Mouse (Mus musculus) ovary, postnatal 10 days (tissue): ENCODE measurements around the gene Rnf167.
A peak's percentile ranks its signal among the peaks of the same experiment; 100 is the strongest.

ENCODE experiments used
- DNase-seq: peaks from one replicate; pipeline ENCODE4 v3.0.0; 2022; ENCODE audit warnings: low spot score

Rnf167 gene

DNA sequence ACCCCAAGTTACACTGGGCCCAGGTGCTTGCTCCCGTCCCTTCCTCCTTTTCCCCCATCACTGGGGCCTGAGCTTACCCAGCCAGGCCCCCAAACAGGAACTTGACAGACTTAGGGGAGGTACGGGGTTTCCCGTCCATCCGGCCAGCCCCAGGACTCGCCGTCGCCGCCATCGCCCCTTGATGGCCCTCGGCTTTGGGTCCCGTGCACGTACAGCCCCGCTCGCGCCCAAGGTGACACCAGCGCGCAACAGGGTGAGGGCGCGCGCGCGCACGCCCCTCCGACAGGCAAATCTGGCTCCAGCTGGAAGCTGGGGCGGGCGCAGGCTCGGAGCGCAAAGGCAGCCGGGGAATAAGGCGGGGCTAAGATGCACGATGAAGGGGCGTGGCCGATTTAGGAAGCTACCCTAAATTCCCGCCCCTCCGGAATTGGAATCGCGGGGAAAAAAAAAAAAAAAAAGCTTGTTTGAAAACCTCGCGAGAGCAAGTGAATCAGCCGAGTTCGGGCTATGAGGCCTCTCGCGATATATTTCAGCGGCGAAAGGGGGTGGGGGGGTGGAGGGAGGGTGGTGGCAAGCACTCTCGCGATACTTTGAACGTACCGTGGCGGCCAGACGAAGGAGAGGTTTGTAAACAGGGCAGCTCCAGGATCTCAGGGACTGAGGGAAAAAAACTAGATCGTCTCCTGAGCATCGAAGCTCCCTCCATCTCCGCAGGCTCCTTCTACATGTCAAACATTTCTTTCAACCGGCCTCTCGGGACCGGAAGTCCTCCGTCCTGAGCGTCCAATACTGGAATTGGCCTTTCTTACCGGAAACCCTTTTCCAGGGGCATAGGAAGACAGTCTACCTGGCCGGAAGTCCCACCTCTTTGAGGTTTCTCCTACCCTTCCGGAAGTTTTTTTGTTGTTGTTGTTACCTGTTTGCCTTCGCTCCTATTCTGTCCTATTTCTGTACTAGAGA is at the start of gene Rnf167, which contains the start of gene Slc25a11:
Gene Rnf167 (plus strand): TSS at position 545 of the 960 bp plus-strand sequence.
Gene Slc25a11 (minus strand): TSS at position 789 of the 960 bp plus-strand sequence.
- peak; percentile 78 for DNase-seq

DNA sequence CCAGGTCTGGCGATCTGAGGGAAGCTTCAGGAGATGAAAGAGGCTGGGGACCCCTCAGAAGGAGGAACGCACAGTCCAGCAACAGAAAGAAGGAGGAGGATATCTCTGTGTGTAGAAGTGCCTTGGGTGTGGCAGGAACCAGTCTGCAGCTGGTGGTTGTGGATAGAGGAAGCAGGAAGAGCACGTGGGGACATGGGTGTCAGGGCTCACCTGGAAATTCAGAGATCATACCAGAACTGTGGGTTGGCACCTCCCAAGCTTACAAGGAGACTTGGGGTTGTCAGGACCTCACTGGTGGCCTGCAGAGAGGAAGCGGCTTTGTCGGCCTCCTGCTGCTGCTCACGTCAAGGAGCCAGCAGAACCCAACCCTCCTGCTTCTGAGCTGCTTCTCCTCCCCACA is 49.7 kb upstream of the Rnf167 start:
- no peak for DNase-seq

DNA sequence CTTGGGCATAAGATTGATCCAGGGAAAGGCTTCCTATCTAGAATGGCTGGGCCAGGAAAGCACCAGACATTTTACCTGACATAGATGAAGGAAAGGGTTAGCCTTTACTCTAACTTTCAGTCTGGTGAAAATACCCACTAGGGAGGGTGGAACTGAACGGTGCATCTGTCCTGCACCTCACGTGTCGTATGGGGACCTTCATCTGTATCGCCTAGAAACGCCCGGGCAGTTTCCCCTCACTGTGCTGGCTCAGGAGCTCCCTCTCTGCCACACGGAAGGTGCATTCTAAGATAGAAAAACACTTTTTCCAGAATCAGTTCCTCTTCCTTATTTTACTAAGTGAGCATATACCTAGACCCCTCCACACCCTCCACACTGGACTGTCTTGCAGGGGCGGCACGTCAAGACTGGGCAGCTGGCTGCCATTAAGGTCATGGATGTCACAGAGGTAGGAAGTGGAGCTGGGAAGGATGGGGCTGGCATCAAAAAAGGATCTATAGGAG is 48.5 kb upstream of the Rnf167 start:
- DNase-seq, result no peak

DNA sequence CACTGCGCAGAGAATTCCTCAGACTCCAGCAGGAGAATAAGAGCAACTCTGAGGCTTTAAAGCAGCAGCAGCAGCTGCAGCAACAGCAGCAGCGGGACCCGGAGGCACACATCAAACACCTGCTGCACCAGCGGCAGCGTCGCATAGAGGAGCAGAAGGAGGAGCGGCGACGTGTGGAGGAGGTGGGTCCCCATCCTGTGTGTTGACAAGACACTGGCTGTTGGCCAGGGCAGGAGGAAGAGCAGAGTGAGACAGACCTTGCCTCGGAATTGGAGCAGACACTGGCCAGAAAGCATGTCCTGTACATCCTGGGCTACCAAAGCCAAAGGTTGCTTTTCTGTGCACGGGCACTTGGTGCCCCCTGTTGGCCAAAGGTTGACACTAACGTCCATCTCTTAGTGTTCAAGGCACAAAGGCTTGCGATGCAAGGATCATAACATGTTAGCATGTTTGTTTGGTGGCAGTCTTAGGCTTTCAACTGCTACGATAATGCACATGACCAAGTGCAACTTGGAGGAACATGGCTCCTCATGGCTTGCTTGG is 41.9 kb upstream of the Rnf167 start:
- DNase-seq, result peak; percentile 51

DNA sequence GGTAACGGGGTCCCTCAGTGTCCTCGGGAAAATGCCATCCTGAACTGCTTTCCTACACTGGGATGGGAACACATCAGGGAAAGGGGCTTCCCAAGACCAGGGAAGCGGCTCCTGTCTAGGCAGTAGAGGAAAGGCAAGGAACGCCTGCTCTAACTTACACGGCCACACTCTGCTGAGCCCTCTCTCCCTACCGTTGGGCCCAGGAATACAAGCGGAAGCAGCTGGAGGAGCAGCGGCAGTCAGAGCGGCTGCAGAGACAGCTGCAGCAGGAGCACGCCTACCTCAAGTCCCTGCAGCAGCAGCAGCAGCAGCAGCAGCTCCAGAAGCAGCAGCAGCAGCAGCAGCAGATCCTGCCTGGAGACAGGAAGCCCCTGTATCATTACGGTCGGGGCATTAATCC is 40.3 kb upstream of the Rnf167 start:
- no peak for DNase-seq

DNA sequence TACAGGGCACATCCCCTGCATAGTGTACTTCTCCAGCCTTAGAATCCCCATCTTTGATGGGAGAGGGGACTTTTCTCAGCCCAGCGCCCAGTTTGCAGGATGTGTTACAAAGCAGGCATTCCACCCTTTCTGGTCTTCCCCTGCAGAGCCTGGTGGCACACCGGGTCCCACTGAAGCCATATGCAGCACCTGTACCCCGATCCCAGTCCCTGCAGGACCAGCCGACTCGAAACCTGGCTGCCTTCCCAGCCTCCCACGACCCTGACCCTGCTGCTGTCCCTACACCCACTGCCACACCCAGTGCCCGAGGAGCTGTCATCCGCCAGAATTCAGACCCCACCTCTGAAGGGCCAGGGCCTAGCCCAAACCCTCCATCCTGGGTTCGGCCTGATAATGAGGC is 39.4 kb upstream of the Rnf167 start:
- no peak for DNase-seq

DNA sequence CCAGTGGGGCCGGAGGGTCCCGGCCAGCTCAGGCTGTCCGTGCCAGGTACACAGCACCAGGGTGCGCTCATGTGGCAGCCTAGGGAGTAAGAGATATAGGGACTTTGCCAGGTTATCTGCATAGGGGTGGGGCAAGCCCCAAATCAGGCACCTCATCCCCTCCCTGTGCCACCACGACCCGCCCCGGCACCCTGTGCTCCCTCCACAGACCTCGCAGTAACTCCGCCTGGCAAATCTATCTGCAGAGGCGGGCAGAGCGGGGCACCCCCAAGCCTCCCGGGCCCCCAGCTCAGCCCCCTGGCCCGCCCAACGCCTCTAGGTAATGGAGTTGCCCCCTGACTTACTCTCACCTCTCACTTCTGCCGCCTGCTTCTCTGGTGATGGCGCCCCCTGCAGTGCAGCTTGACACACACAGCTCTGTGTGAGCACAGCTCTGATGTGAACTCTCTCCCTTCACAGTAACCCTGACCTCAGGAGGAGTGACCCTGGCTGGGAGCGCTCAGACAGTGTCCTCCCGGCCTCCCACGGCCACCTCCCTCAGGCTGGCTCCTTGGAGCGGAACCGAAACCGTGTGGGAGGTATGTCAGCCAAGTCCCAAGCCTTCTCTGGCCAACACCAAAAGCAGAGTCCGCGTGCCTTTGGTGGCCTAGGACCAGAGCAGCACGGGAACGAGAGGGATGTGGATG is 38.5 kb upstream of the Rnf167 start:
- DNase-seq, result no peak

DNA sequence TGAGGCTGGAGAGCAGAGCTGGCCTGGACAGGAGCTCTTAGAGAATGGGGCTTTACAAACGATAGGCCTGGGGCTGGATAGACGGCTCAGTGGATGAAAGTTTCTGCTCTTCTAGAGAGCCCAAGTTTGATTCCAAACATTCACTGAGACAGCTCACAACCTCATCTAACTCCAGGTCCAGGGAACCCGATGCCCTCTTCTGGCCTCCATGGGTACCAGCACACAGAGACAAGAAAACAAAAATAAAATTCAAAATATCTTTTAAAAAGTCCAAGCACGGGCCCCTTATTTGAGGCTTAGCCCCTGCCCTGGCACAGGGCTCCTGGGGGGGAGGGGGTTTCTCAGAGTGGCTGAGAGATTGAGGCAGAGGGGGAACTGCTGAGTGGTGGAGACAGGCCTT is 36.3 kb upstream of the Rnf167 start:
- no peak for DNase-seq

DNA sequence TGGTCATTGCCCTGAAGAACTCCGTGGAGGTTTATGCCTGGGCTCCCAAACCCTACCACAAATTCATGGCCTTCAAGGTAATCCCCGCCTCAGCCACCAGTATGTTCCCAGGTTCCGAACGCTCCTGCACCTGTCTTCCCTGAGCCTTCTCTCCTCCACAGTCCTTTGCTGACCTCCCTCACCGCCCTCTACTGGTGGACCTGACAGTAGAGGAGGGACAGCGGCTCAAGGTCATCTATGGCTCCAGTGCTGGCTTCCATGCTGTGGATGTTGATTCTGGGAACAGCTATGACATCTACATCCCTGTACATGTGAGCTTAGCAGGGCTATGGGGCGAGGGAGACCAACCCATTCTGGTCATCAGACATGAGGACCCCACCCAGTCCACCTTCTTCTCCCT is 34.5 kb upstream of the Rnf167 start:
- no peak for DNase-seq

DNA sequence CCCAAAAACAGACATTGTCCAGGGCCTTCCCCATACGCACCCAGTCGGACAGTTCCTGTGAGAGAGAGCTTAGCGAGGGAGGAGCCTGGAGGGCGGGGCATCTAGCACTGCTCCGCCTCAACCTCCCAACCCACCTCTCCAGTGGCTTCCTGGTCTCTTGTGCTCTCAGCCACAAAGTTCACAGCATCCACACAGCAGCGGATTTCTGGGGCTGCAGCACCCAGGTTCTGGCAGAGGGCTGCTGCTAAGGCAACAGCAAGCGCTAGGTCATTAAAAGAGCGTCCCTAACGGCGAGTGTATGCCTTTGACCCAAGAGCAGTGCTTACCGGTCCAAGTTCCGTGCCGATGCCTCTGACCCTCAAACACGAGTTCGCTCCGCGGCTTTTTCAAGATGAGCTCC is 32.0 kb upstream of the Rnf167 start:
- no peak for DNase-seq

DNA sequence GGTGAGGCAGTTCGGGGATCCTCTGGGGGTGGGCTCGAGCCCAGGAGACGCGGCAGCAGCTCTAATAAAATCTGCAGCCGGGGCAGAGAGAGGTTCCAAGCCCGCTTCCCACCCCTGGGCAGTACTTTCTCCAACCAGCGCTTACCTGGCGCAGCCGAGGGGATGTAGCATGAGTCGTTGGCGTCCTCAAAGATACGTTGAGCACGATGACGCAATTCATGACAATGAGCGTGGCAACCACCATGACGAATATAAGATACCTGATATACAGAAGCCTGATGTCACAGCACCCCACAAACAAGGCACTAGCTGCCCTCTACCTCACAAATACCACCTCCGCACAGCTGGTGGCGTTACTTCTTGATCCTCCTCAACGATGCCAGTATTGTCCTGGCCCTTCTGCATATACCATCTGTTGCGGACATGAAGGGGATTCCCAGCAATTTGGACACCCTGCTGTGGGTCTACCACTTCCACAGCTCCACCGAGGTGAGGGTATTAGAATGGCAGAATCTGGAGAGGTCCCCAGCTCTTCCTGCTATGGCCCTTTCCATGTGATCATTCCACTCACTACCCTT is 31.4 kb upstream of the Rnf167 start, which contains the start of gene 4930544D05Rik:
Gene 4930544D05Rik (plus strand): TSS at position 333 of the 578 bp plus-strand sequence.
- no peak for DNase-seq

DNA sequence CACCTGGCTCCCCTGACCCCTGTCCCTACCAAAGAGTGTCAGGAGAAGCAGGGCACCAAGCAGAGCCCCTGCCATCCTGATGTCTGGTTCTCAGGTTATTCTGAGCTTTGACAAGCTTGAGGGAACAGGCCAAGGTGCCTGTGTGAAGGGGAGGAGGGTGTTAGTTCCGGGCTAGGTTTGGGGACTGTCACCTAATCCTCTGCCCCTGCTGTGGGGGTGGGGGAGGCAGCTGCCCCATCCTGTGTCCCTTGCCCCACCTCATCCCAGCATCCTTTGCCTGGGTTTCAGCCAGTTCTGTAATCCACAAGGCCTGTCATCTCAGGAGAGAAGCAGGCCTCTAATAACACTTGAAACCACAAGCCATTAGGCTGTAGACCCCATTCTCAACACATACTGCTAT is 27.9 kb upstream of the Rnf167 start, which contains the start of gene Chrne:
Gene Chrne (minus strand): TSS at position 116 of the 400 bp plus-strand sequence.
- DNase-seq, result no peak

DNA sequence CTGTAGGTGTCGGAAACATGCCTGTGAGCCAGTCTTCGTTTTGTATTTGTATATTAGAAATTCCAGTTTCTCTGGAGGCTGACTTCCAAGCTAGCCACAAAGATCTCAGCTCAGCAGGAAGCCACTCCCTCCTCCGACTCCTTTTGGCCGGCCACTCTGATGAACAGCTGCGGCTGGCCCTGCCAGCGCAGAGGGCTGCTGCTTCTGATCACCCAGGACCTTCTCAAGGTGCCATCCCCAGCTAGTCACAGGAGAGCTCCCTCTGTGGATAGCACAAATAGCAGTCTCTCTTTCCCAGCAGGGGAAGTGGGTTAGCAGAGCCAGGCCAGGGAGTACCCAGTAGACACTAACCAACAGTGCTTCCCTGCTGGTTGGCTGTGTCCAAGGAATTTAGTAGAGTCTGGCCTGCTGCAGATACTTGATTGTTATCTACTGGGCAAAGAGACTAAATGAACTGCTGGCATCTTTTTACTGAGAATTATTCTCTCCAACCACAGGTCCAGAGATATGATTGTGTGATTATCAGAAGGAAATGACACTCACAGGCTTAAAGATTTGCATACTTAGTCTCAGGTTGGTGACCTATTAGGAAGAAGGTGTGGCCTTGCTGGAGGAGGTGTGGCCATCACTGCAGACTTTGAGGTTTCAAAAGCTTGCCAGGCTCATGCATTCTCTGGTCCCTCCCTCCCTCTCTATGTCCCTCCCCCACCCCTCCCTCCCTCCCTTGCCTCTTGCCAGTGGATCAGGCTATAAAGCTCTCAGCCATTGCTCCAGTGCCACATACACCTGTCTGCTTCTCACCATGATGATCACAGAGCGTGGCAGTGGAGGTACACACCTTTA is 24.8 kb upstream of the Rnf167 start:
- no peak for DNase-seq

DNA sequence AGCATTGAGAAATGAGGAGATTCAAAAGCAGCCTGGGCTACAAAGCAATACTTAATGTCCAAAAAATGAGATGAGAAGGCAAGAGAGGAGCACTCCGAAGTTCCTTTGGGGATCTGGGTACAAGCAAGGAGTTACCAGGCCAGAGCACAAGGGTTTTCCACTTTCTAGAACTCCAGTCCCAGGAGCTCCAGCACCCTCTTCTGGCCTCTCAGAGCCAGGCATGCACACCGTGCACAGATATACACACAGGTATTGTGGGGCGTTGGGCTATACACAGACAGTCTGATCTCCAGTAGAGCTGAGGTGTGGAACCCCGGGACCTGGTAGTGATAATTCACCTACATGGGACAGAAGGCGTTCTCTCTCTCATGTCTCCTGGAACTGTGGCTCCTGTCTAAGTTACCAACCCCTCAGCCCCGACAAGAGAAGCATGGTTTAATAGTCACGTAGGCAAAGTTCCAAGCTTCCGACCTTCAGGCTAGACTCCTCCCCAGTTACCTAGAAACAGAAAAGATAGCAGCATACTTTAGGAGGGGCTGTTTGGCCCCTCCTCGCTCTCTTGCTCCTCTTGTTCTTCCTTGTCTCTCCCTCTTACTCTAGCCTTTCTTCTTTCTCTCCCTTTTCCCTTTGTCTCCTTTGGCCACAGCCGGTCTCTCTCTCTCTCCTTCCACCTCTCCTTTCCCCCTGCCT is 23.8 kb upstream of the Rnf167 start:
- DNase-seq, result no peak

DNA sequence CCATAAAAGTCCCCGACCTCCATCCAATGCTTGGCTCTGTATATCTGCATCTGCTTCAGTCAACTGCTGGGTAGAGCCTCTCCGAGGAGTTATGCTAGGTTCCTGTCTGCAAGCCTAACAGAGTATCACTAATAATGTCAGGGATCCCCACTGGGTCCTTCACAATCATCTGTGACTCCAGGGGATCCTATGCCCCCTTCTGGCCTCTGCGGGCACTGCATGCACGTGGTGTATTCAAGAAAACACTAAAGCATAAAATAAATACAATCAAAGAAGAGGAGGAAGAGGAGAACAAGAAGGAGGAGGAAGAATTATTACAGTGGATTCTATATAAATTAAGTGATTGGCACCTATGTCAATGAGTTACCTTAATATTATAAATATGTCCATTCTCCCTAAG is 21.6 kb upstream of the Rnf167 start:
- DNase-seq, result no peak

DNA sequence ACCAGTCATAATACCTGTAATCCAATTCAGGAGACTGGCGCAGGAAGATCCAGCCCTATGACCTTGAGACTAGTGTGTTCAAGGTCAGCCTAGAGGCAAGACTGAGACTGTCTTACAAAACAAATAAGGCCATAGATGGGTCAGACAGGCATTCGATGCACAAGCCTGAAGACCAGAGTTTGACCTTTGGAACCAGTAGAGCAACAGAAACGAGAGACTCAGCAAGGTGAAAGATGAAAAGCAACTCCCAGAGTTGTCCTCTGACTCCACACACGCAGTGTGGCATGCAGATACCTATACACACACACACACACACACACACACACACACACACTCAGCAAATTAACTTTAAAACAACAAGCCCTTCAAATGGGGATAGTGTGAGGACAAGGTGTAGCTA is 20.2 kb upstream of the Rnf167 start:
- no peak for DNase-seq

DNA sequence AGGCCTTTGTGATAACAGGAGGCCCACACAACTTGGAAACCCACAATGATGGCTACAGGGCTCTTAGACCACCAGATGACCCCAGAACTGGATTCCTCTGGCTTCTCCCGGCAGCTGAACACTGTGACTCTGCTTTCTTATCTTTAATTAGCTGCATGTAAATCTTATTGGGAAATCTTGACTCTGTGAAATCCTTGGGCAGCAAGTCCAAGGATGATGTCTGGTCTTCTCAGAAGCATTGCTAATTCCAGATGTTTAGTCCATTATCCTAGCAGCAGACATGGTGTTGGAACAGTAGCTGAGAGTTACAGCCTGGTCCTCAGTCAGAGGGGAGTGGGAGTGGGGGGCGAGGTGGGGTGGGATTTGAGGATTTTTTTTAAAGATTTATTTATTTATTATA is 18.6 kb upstream of the Rnf167 start:
- DNase-seq, result no peak

DNA sequence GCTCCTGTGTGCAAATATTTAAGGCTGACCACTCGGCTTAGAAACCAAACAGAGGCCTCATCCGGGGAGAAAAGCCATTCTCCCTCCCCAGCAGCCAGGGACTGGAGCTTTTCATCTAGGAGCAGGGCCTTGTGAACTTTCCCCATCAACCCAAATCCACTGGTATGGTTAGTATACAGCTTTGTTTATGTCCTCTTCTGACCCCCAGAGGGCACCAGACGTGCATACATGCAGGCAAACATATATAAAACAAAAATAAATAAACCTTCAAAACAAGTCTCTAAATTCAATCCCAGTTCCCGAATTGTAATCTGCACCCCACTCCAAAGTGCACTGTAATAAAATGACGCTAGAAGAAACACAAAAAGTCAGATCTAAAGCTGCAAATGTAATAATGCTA is 17.5 kb upstream of the Rnf167 start:
- no peak for DNase-seq

DNA sequence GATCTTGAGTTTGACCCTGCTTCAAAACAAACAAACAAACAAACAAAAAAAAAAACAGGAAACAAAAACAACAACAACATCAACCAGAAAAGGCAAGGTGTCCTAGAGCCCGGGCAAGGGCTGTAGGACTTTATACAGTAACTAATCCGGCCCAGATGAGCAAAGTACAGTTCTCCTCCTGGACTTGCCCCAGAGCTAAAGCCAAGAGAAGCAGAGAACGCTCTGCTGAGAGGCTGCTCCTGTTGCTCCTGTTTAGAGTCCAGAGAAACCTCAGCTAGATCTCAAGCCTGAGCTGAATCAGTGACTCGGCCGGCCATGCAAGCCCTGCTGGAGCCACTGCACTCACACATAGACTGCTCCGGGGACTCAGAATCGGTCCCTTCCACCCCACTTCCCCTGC is 16.9 kb upstream of the Rnf167 start:
- no peak for DNase-seq

DNA sequence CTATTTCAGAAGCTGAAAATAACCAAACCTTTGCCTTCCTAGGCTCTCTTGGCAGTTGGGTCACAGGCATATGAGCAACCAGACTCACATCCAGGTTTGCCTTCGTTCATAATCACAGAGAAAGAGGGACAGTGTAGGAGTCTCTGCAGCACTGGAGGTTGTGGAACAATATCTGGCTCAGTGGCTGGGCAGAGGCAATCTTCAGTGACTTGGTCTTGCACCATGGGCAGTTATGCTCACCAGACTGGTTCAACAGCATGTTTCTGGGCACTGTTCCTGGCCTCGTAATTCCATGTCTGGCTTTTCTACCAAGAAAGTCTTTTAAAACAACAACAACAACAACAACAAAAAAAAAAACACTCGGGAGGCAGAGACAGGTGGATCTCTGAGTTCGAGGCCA is 11.4 kb upstream of the Rnf167 start:
- DNase-seq, result no peak

DNA sequence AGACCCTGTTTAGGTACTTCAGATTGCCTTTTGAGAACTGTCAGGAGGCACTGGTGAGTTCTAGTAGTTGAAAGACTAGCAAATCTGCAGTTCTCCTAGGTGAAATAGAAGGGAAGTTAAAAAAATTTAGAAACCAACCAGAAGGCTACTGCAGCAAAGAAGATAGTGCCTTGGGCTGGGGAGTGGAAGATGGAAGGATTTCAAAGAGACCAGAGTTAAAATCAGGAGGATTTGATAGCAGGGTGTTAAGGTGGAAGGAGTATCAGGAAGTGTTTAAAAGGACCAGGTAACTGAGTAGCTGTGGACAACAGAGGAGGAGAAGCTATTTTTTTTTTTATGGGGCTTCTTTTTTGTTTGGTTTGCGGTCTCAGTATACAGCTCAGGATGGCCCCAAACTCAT is 9.3 kb upstream of the Rnf167 start:
- no peak for DNase-seq
